Mouse (Mus musculus) activated CD4-positive, CD25-positive, alpha-beta regulatory T cell (primary cell): Measurements from ENCODE around the gene Fam174a. TPM values are rescaled to one million over a fixed set of nuclear protein-coding genes. Genes with fewer than 3 reads are reported as not detected.

ENCODE experiments used
- polyA plus RNA-seq, 2 experiments: library from polyadenylated mRNA; unstranded; fragments of 100-300 nt; shearing (Covaris generic); gene quantifications; one replicate each; pipeline ENCODE4 v1.2.1; 2017

The Fam174a gene
- polyA plus RNA-seq = 10 to 100 TPM; 28.7 to 30.9 TPM

DNA sequence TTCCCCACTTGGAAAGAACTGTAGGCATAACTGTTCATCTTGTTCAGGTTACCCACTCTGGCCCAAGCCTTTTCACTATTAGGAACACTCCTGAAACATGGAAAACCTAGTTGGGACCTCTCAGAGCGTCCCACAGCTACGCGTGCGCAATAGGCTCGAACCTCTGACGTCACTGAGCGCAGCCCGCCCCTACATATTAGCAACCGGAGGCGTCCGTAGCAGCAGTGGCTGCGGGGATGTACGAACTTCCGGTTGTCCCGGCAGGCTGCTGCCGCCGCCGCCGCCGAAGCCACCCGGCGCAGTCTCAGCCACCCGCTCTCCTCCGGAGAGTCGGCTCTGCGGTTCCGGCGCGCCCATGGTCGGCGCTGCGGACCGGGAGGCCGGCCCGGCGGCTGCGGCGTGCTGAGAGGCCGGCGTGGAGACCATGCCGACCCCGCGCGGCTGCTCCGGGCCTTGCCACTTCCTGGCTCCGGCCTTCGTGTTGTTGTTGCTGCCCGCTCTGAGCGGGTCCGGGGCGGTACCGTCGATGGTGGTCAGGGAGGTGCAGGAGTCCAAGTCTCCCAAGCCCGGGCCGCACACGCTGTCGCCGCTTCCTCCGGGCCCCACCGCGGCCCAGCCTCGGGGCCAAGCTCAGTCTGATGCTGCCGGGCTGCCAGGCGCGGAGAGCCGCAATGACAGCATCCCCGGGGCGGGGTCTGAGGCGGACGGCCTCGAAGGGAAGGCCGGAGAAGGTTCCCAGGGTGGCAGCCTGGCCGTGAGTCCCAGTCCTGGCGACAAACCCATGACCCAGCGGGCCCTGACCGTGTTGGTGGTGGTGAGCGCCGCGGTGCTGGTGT is at the start of gene Fam174a:
TSS of gene Fam174a (plus strand) at position 231 of the 836 bp plus-strand sequence.

